Mouse (Mus musculus): Measurements from ENCODE around the gene Armc3. TPM values are rescaled to one million over a fixed set of nuclear protein-coding genes. Genes with fewer than 3 reads are reported as not detected.
"Not testable (repeated sequence)": the region's sequence is repeated elsewhere in the genome, so short reads cannot be mapped to it uniquely, and the experiment has no call there.

Armc3 gene
- polyA plus RNA-seq, 1 experiment from 2014 or later: 0.26 TPM

DNA sequence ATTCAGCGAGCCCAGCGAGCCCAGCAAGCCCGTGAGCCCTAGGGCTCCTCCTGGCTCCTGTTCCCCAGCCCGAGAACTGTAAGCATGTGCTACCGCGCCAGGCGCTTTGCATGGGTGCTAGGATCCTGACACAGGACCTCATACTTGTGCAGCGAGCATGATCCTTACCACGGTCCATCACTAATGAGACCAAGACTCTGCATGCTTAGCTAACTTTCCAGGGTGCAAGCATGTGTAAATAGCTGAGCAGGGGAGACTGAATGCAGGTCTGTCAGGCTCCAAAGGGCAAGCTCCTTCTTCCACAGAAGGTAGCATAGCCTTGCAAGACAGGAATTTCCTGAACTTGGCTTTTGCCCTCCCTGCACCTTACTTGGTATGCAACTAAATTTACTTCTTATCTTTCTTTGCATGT lies 71.6 kb downstream of the Armc3 start:
- H3K36me3 ChIP-seq (ENCODE audit: insufficient read depth): no peaks in the 10 kb centered on the region
- no peaks in the 10 kb centered on the region for H3K4me1 ChIP-seq (ENCODE audit: insufficient read depth)
- no peak overlapping the region for H3K9ac ChIP-seq
- ATAC-seq (ENCODE audit: insufficient read depth) (no peak), DNase-seq (no peak)
- no peak for TF ChIP-seq CTCF (IDR thresholded peaks at IDR 0.05; ENCODE audit: low read depth)
- no peaks in the 10 kb centered on the region for H3K9me3 ChIP-seq (ENCODE audit: low read depth, low read length)
- H3K4me2 ChIP-seq: no peak overlapping the region
- no peak overlapping the region for H3K27ac ChIP-seq (ENCODE audit: low read depth)
- WGBS: 46% methylated on average over 9 of the region's 9 CpGs
- H3K27me3 ChIP-seq (ENCODE audit: insufficient read depth, low read length): no peaks in the 10 kb centered on the region
- no peak overlapping the region for H3K4me3 ChIP-seq (ENCODE audit: low read depth, low read length)

DNA sequence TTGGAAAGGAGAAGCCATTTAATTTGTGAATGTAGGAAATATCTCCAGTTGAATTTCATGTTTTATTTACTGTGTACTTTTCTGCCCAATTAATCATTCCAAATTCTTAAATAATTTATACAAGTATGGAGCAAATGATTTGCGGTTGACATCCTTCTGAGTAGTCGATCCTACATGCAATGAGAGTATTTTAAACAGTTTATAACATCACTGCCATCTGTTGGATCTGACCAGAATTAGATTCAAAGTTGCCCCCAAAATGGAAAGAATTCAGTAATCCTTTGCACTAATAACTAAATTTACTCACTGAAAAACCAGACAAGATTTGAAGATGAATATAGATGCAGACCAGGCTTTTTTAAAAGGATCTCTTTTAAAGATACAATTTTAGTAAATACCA lies 75.5 kb downstream of the Armc3 start:
- Histone ChIP-seq H3K4me3 (ENCODE audit: low read depth, low read length) (no peak overlapping the region), H3K9me3 (ENCODE audit: low read depth, low read length) (no peaks in the 10 kb centered on the region), H3K4me1 (ENCODE audit: insufficient read depth) (no peaks in the 10 kb centered on the region), H3K36me3 (ENCODE audit: insufficient read depth) (no peaks in the 10 kb centered on the region), H3K27ac (ENCODE audit: low read depth) (no peak overlapping the region), H3K9ac (no peak overlapping the region), H3K4me2 (no peak overlapping the region), H3K27me3 (ENCODE audit: insufficient read depth, low read length) (no peaks in the 10 kb centered on the region; the same call in 1 of the 2 replicates)
- DNase-seq (peak; percentile 64), ATAC-seq (ENCODE audit: insufficient read depth) (no peak)
- peak; percentile 31; the same call in 1 of the 2 replicates for TF ChIP-seq CTCF (IDR thresholded peaks at IDR 0.05; ENCODE audit: low read depth)
- WGBS: 34% methylated on average over 2 of the region's 2 CpGs

DNA sequence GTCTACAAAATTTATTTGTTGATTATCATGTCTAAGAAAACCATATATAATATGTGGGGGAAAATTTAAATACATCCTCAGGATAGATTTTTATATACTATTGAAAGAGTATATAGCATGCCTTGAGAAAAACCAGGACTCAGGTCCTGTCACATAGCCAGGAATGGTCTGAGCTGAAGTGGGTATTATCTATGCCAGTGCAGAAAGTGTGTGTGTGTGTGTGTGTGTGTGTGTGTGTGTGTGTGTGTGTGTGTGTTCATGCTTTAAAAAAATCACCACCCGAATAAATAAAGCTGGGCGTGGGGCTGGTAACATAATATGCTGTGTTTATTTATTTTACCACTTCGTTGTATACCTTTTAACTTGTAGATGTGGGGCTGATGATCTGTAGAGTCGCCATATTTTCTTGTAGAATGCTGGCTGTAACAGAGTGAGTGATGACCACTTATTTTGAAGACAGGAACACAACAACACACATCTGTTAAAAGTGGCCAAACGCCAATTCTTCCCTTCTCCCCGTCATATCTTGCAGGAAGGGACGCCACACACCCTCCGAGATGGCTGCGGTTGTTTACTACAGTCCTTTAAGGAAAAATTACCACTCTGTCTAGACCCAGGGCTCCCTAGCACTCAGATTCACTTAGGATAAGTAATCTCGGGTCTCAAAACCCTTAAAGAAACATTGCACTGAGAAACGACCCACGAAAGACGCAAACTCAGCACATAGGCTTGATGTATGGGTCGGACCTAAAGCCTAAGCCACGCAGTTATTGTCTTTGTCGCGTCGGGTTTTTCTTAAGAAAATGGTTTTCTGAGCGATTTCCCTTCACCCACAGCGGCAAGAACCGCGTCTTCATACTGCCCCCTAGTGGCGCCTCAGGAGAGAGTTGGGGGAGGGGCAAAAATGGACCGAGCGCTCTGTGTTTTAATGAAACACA lies 76.8 kb downstream of the Armc3 start:
- peak; percentile 95 for DNase-seq
- peak overlapping the region; percentile 27; the same call in 1 of the 2 replicates for H3K9ac ChIP-seq
- H3K4me3 ChIP-seq (ENCODE audit: low read depth, low read length): peak overlapping the region; percentile 31
- no peaks in the 10 kb centered on the region for H3K9me3 ChIP-seq (ENCODE audit: low read depth, low read length)
- H3K4me2 ChIP-seq: peak overlapping the region; percentile 59
- no peaks in the 10 kb centered on the region for H3K4me1 ChIP-seq (ENCODE audit: insufficient read depth)
- peak; percentile 89 for TF ChIP-seq CTCF (IDR thresholded peaks at IDR 0.05; ENCODE audit: low read depth)
- H3K27me3 ChIP-seq (ENCODE audit: insufficient read depth, low read length): no peaks in the 10 kb centered on the region; the same call in 1 of the 2 replicates
- peak overlapping the region; percentile 48; the same call in 1 of the 2 replicates for H3K27ac ChIP-seq (ENCODE audit: low read depth)
- WGBS: 2% methylated on average over 25 of the region's 25 CpGs
- peak; percentile 88 for ATAC-seq (ENCODE audit: insufficient read depth)
- no peaks in the 10 kb centered on the region for H3K36me3 ChIP-seq (ENCODE audit: insufficient read depth)

DNA sequence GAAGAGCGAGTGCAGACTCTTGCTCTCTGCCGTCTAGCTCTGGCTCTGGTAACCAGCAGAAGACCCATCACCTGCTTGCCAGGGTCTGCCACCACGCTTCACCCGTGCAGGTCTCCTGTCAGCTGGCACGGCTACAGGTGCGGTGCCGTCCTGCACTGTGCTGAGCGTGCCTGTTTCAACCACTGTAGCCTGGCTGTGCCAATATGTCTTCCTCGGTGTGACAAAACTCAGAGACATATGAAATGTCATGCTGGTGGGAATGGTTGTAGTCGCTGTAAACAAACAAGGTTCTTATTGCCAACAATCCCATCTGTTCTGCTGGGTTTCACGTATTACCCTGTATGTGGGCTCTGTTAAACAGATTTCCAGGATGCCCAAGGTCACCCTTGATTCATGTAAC lies 81.2 kb downstream of the Armc3 start:
- Histone ChIP-seq H3K4me3 (ENCODE audit: low read depth, low read length) (no peak overlapping the region), H3K27me3 (ENCODE audit: insufficient read depth, low read length) (no peaks in the 10 kb centered on the region; the same call in 1 of the 2 replicates), H3K9ac (no peak overlapping the region), H3K27ac (ENCODE audit: low read depth) (no peak overlapping the region), H3K4me2 (no peak overlapping the region), H3K36me3 (ENCODE audit: insufficient read depth) (no peaks in the 10 kb centered on the region), H3K4me1 (ENCODE audit: insufficient read depth) (no peaks in the 10 kb centered on the region), H3K9me3 (ENCODE audit: low read depth, low read length) (no peaks in the 10 kb centered on the region)
- no peak for TF ChIP-seq CTCF (IDR thresholded peaks at IDR 0.05; ENCODE audit: low read depth)
- ATAC-seq (ENCODE audit: insufficient read depth) (no peak), DNase-seq (no peak)
- WGBS: 81% methylated on average over 11 of the region's 11 CpGs

DNA sequence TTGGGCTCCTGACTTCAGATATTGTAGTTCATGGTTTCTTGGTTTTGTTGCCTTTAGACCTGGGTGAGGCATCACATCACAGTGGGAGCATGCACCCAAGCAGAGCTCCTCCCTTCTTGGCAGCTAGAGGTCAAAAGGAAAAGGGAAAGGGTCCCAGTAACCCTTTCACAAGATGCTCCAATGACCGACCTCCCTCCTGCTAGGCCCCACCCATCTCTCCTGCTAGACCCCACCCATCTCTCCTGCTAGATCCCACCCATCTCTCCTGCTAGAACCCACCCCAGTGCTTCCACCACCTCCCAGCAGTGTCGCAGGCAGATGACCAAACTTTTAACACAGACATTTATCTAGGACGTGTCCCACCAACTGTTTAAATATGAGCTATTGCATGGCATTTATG lies 93.3 kb downstream of the Armc3 start:
- 43% methylated on average over 3 of the region's 3 CpGs for WGBS
- ATAC-seq (ENCODE audit: insufficient read depth) (no peak), DNase-seq (no peak)

DNA sequence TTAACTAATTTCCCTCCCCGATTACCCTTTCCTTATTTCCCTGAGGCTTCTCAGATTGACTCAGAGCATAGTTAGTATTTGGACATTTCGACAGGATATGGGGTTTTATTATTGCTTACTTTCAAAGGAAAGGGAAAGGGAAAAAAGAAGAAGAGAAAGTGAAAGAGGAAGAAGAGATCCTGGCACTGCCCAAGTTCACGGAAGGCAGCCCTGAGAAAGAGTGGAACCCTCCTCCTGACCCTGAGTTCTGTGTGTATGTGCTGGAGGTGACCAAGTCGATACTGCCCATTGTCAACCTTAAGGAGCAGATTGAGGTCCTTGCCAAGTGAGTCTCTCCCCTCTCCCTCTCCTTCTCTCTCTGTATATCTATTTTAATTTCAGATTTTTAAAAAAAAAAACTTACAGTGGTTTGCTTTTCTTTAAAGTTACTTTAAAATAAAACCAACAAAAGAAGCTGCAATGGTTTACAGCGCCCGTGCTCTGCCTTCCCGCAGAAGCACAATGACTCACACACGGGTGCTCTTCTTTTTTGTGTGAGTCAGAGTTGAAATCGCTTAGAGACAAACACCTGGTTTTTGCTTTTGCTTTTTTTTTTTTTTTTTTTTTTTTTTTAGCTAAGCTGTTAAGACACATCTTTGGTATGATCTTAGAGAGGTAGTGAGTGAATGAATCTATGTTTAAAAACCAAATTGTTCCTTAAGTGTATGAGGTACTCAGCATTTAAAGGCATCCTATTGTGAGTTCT lies 101.4 kb downstream of the Armc3 start:
- WGBS: 67% methylated on average over 9 of the region's 9 CpGs
- no peak for TF ChIP-seq CTCF (IDR thresholded peaks at IDR 0.05; ENCODE audit: low read depth)
- no peaks in the 10 kb centered on the region for H3K4me1 ChIP-seq (ENCODE audit: insufficient read depth)
- H3K4me2 ChIP-seq: no peak overlapping the region
- DNase-seq: no peak
- H3K9me3 ChIP-seq (ENCODE audit: low read depth, low read length): no peaks in the 10 kb centered on the region
- H3K27ac ChIP-seq (ENCODE audit: low read depth): no peak overlapping the region
- H3K36me3 ChIP-seq (ENCODE audit: insufficient read depth): no peaks in the 10 kb centered on the region
- H3K4me3 ChIP-seq (ENCODE audit: low read depth, low read length): no peak overlapping the region
- H3K9ac ChIP-seq: no peak overlapping the region
- ATAC-seq (ENCODE audit: insufficient read depth): no peak
- H3K27me3 ChIP-seq (ENCODE audit: insufficient read depth, low read length): no peaks in the 10 kb centered on the region

More for the DNA sequence above, 93.3 kb downstream of the Armc3 start:
- Histone ChIP-seq H3K9me3 (ENCODE audit: low read depth, low read length) (no peaks in the 10 kb centered on the region), H3K4me3 (ENCODE audit: low read depth, low read length) (no peak overlapping the region), H3K4me1 (ENCODE audit: insufficient read depth) (no peaks in the 10 kb centered on the region), H3K27me3 (ENCODE audit: insufficient read depth, low read length) (no peaks in the 10 kb centered on the region), H3K27ac (ENCODE audit: low read depth) (no peak overlapping the region), H3K9ac (no peak overlapping the region), H3K4me2 (no peak overlapping the region), H3K36me3 (ENCODE audit: insufficient read depth) (no peaks in the 10 kb centered on the region)
- no peak for TF ChIP-seq CTCF (IDR thresholded peaks at IDR 0.05; ENCODE audit: low read depth)

DNA sequence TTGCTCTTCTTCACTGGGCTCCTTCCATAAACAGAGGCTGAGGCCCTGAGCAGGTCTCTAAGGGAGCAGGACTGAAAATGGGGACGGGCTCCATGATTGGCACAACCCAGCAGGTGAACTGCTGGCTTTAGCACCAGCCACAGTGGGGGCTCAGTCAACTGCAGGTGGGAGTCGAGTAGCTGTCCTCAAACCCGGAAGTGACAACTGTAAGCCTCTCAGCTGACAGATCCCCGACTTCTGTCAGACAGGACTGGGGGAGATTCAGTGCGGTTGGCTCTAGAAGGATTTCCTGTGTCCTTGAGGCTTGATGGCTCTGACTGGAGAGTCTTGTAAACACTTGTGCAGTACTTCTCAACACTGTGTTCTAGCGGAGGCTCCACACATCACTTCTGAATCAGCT lies 102.1 kb downstream of the Armc3 start:
- TF ChIP-seq CTCF (IDR thresholded peaks at IDR 0.05; ENCODE audit: low read depth): no peak
- no peaks in the 10 kb centered on the region for H3K4me1 ChIP-seq (ENCODE audit: insufficient read depth)
- no peaks in the 10 kb centered on the region for H3K36me3 ChIP-seq (ENCODE audit: insufficient read depth)
- no peak overlapping the region for H3K9ac ChIP-seq
- no peak overlapping the region for H3K27ac ChIP-seq (ENCODE audit: low read depth)
- no peak; the same call in 1 of the 2 replicates for ATAC-seq (ENCODE audit: insufficient read depth)
- H3K4me2 ChIP-seq: peak overlapping the region; percentile 16; the same call in 1 of the 2 replicates
- peak; percentile 56 for DNase-seq
- H3K4me3 ChIP-seq (ENCODE audit: low read depth, low read length): no peak overlapping the region
- WGBS: 10% methylated on average over 6 of the region's 6 CpGs
- no peaks in the 10 kb centered on the region for H3K27me3 ChIP-seq (ENCODE audit: insufficient read depth, low read length)
- H3K9me3 ChIP-seq (ENCODE audit: low read depth, low read length): no peaks in the 10 kb centered on the region

DNA sequence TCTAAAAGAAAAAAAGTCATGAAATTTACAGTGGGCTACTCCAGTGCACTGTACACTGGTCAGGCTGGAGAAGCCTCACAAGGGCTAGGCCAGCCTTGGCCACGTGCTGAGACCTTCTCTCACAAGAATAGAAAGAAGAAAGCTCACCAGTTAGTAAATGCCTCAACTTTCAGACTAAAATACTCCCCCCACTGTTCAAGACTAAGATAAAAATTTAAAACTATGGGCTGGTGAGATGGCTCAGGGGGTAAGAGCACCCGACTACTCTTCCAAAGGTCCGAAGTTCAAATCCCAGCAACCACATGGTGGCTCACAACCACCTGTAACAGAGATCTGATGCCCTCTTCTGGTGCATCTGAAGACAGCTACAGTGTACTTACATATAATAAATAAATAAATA lies 104.0 kb downstream of the Armc3 start:
- H3K4me1 ChIP-seq (ENCODE audit: insufficient read depth); H3K9me3 ChIP-seq (ENCODE audit: low read depth, low read length); H3K27ac ChIP-seq (ENCODE audit: low read depth); H3K36me3 ChIP-seq (ENCODE audit: insufficient read depth); H3K9ac ChIP-seq; DNase-seq; H3K27me3 ChIP-seq (ENCODE audit: insufficient read depth, low read length); H3K4me2 ChIP-seq; H3K4me3 ChIP-seq (ENCODE audit: low read depth, low read length); ATAC-seq (ENCODE audit: insufficient read depth): not testable (repeated sequence)
- 82% methylated on average over 3 of the region's 3 CpGs for WGBS
